Mouse (Mus musculus) C2C12 (cell line): Measurements from ENCODE around the gene Lmbrd1. TPM values are rescaled to one million over a fixed set of nuclear protein-coding genes. Genes with fewer than 3 reads are reported as not detected.
"Not testable (repeated sequence)": the region's sequence is repeated elsewhere in the genome, so short reads cannot be mapped to it uniquely, and the experiment has no call there.

Source experiments
- H3K27me3 ChIP-seq: one replicate; pipeline ENCODE4 v1.6.1; 2011; ENCODE audit not compliant: control insufficient read depth, insufficient read depth, insufficient read length
- H3K36me3 ChIP-seq: one replicate; pipeline ENCODE4 v1.6.1; 2011; ENCODE audit not compliant: control insufficient read depth, insufficient read depth
- H3K4me3 ChIP-seq: one replicate; pipeline ENCODE4 v1.5.1; 2011; ENCODE audit warnings: mild to moderate bottlenecking, control low read depth; ENCODE audit not compliant: poor library complexity, insufficient read depth, severe bottlenecking
- H3K79me2 ChIP-seq: one replicate; pipeline ENCODE4 v1.6.1; 2011; ENCODE audit not compliant: control insufficient read depth, insufficient read depth
- H3K79me3 ChIP-seq: one replicate; pipeline ENCODE4 v1.6.1; 2011; ENCODE audit warnings: low read depth, control low read depth
- H3ac ChIP-seq: one replicate; pipeline ENCODE3; 2011; ENCODE audit warnings: low read depth; ENCODE audit not compliant: control insufficient read depth, insufficient read length
- CEBPB ChIP-seq: IDR thresholded peaks from one replicate; pipeline ENCODE4 v1.6.1; 2011; ENCODE audit warnings: low read depth, mild to moderate bottlenecking, control low read depth, moderate library complexity
- CTCF ChIP-seq: IDR thresholded peaks from one replicate; pipeline ENCODE4 v1.5.1; 2011; ENCODE audit not compliant: control insufficient read depth, insufficient read depth, insufficient read length
- FOSL1 ChIP-seq: IDR thresholded peaks from one replicate; pipeline ENCODE4 v1.8.0; 2011; ENCODE audit warnings: mild to moderate bottlenecking, low read length; ENCODE audit not compliant: poor library complexity, insufficient read depth, severe bottlenecking
- MAX ChIP-seq: IDR thresholded peaks from one replicate; pipeline ENCODE4 v1.6.1; 2011; ENCODE audit warnings: mild to moderate bottlenecking, control low read depth
- MYOD1 ChIP-seq: IDR thresholded peaks from one replicate; pipeline ENCODE4 v1.6.1; 2011; ENCODE audit warnings: low read depth; ENCODE audit not compliant: control insufficient read depth, insufficient read length
- MYOG ChIP-seq: IDR thresholded peaks from one replicate; pipeline ENCODE4 v1.6.1; 2011; ENCODE audit not compliant: control insufficient read depth, insufficient read length; ENCODE audit errors: extremely low read depth
- USF1 ChIP-seq: IDR thresholded peaks from one replicate; pipeline ENCODE4 v1.6.1; 2011; ENCODE audit warnings: low read depth, mild to moderate bottlenecking, control low read depth, moderate library complexity
- polyA plus RNA-seq: library from polyadenylated mRNA; unstranded; fragments of >200 nt; fragmentation: generic; extraction: Trizol; gene quantifications from one replicate; pipeline ENCODE4 v1.2.1, GENCODE M21; 2012; ENCODE audit warnings: missing spikeins

The Lmbrd1 gene
- polyA plus RNA-seq, 1 experiment, result 13.4 TPM

- Histone ChIP-seq H3K36me3 (peaks cover 19% of the 10 kb centered on the region), H3K27me3 (no peaks in the 10 kb centered on the region), H3K79me2 (no peaks in the 10 kb centered on the region), H3K79me3 (no peaks in the 10 kb centered on the region), H3K4me3 (no peak overlapping the region), H3ac (no peak overlapping the region)
- TF ChIP-seq CTCF, result no peak
- TF ChIP-seq MAX, result no peak
- no peak for TF ChIP-seq FOSL1
- no peak for TF ChIP-seq CEBPB
- no peak for TF ChIP-seq MYOG
- TF ChIP-seq USF1, result no peak
- no peak for TF ChIP-seq MYOD1
Measured at GRCm38 (mm10) chr1:24758516-24758915, 80.1 kb downstream of the Lmbrd1 start.

- no peaks in the 10 kb centered on the region for H3K79me3 ChIP-seq
- no peak overlapping the region for H3ac ChIP-seq
- no peak overlapping the region for H3K4me3 ChIP-seq
- H3K36me3 ChIP-seq, result peaks cover 9% of the 10 kb centered on the region
- H3K27me3 ChIP-seq, result no peaks in the 10 kb centered on the region
- H3K79me2 ChIP-seq, result no peaks in the 10 kb centered on the region
- TF ChIP-seq USF1 (no peak), MAX (no peak), MYOD1 (no peak), FOSL1 (no peak), CTCF (no peak), MYOG (no peak), CEBPB (no peak)
Measured at GRCm38 (mm10) chr1:24766466-24766865, 88.0 kb downstream of the Lmbrd1 start.

DNA sequence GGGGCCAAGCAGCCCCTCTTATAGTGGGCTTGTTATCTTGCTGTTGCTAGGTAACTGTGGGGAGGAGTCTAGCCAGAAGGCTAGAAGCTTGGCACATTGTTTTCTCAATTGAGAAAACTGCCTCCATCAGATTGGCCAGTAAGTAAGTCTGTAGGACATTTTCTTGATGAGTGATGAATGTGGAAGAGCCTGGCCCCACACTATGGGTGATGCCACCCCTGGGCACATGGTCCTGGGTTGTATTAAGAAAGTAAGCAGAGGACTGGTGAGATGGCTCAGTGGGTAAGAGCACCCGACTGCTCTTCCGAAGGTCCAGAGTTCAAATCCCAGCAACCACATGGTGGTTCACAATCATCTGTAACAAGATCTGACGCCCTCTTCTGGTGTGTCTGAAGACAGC lies 88.8 kb downstream of the Lmbrd1 start:
- H3K79me3 ChIP-seq, H3K36me3 ChIP-seq, H3ac ChIP-seq, H3K27me3 ChIP-seq, H3K4me3 ChIP-seq, H3K79me2 ChIP-seq: not testable (repeated sequence)

- Histone ChIP-seq H3K79me3 (no peaks in the 10 kb centered on the region), H3K36me3 (no peaks in the 10 kb centered on the region), H3ac (no peak overlapping the region), H3K27me3 (no peaks in the 10 kb centered on the region), H3K79me2 (no peaks in the 10 kb centered on the region), H3K4me3 (no peak overlapping the region)
- TF ChIP-seq CTCF, result no peak
- TF ChIP-seq MYOD1, result no peak
- TF ChIP-seq MYOG, result no peak
- TF ChIP-seq MAX, result no peak
- TF ChIP-seq USF1, result no peak
Measured at GRCm38 (mm10) chr1:24773642-24774041, 95.2 kb downstream of the Lmbrd1 start.

DNA sequence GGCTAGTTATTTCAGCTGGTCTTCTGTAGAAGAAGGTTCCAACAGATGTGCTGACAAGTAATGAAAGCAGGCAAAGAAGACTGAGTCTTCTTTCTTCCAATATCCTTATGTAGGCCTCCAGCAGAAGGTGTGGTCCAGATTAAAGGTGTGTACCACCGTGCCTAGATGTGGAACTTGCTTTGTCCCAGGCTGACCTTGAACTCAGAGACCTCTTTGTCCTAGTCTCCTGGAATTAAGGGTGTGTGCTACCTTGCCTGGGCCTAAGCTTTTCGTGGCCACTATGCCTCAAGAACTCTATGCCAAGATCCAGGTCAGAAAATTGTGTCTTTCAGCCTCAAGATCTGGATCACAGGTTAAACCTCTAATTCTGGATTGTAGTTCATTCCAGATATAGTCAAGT lies 98.1 kb downstream of the Lmbrd1 start:
- no peak for TF ChIP-seq USF1
- TF ChIP-seq MYOG, result no peak
- no peak for TF ChIP-seq FOSL1
- no peak for TF ChIP-seq MYOD1
- no peak for TF ChIP-seq CTCF
- TF ChIP-seq MAX, result no peak
- no peak for TF ChIP-seq CEBPB
- H3ac ChIP-seq, result no peak overlapping the region
- H3K79me2 ChIP-seq, result no peaks in the 10 kb centered on the region
- H3K79me3 ChIP-seq, result no peaks in the 10 kb centered on the region
- H3K4me3 ChIP-seq, result no peak overlapping the region
- H3K36me3 ChIP-seq, result no peaks in the 10 kb centered on the region
- no peaks in the 10 kb centered on the region for H3K27me3 ChIP-seq

DNA sequence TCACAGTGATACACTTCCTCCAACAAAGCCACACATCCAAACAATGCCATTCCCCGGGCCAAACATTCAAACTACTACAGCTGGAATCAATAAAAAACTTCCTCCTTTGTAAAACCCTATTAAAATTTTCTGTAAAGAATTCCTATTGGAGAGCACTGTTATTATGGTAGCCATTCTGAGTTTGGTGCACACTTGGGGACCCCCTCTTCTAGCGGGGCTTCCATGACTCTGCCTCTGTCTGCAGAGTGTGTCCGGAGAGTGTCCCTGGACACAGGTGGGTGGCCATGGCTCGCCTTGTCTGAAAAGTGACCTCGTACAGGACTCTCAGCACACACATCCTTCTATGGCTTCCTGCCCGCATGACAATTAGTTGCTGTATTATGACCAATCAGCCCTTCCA lies 114.7 kb downstream of the Lmbrd1 start:
- H3K36me3 ChIP-seq, result no peaks in the 10 kb centered on the region
- no peak overlapping the region for H3K4me3 ChIP-seq
- no peak overlapping the region for H3ac ChIP-seq
- no peaks in the 10 kb centered on the region for H3K27me3 ChIP-seq
- no peak for TF ChIP-seq MYOG
- TF ChIP-seq CTCF, result no peak
- TF ChIP-seq FOSL1, result no peak
- no peak for TF ChIP-seq CEBPB
- TF ChIP-seq USF1, result no peak
- no peak for TF ChIP-seq MYOD1
- TF ChIP-seq MAX, result no peak
- H3K79me3 ChIP-seq, result no peaks in the 10 kb centered on the region
- H3K79me2 ChIP-seq, result no peaks in the 10 kb centered on the region

- H3K27me3 ChIP-seq, H3K79me2 ChIP-seq, H3K36me3 ChIP-seq, H3K79me3 ChIP-seq, H3ac ChIP-seq, H3K4me3 ChIP-seq: not testable (repeated sequence)
Measured at GRCm38 (mm10) chr1:24807971-24808370, 129.5 kb downstream of the Lmbrd1 start.
